Mouse (Mus musculus): ENCODE measurements around the gene 9130230L23Rik. TPM values are rescaled to one million over a fixed set of nuclear protein-coding genes. Genes with fewer than 3 reads are reported as not detected.
"Not testable (repeated sequence)": the region's sequence is repeated elsewhere in the genome, so short reads cannot be mapped to it uniquely, and the experiment has no call there.

Gene 9130230L23Rik
- polyA plus RNA-seq, 1 experiment from 2014 or later, result 0.29 TPM

GRCm38 (mm10) chr5:66001232-66001631 is 2.9 kb downstream of the 9130230L23Rik start:
- 57% methylated on average over 5 of the region's 5 CpGs for WGBS
- no peak overlapping the region for H3K4me2 ChIP-seq
- no peak for ATAC-seq (ENCODE audit: insufficient number of reproducible peaks, low FRiP score)
- no peaks in the 10 kb centered on the region for H3K36me3 ChIP-seq
- peaks cover 18% of the 10 kb centered on the region for H3K4me1 ChIP-seq (replicated peaks)
- H3K27me3 ChIP-seq (replicated peaks), result no peaks in the 10 kb centered on the region
- no peak overlapping the region for H3K27ac ChIP-seq (ENCODE audit: poor library complexity, severe bottlenecking)
- no peaks in the 10 kb centered on the region for H3K9me3 ChIP-seq (replicated peaks)
- H3K4me3 ChIP-seq, result no peak overlapping the region
- H3K9ac ChIP-seq, result no peak overlapping the region

- Histone ChIP-seq H3K9me3 (replicated peaks) (no peaks in the 10 kb centered on the region), H3K36me3 (no peaks in the 10 kb centered on the region), H3K4me3 (no peak overlapping the region), H3K27me3 (replicated peaks) (no peaks in the 10 kb centered on the region), H3K9ac (no peak overlapping the region), H3K27ac (ENCODE audit: poor library complexity, severe bottlenecking) (no peak overlapping the region), H3K4me1 (replicated peaks) (peaks cover 18% of the 10 kb centered on the region), H3K4me2 (no peak overlapping the region)
- no peak for ATAC-seq (ENCODE audit: insufficient number of reproducible peaks, low FRiP score)
- WGBS, result 59% methylated on average over 6 of the region's 6 CpGs
Measured at GRCm38 (mm10) chr5:66000567-66001125, 3.4 kb downstream of the 9130230L23Rik start.

GRCm38 (mm10) chr5:66000074-66000473 is 4.0 kb downstream of the 9130230L23Rik start:
- H3K9me3 ChIP-seq (replicated peaks), result no peaks in the 10 kb centered on the region
- no peak for ATAC-seq (ENCODE audit: insufficient number of reproducible peaks, low FRiP score)
- H3K4me1 ChIP-seq (replicated peaks), result peaks cover 15% of the 10 kb centered on the region
- H3K27me3 ChIP-seq (replicated peaks), result no peaks in the 10 kb centered on the region
- H3K27ac ChIP-seq (ENCODE audit: poor library complexity, severe bottlenecking), result no peak overlapping the region
- H3K36me3 ChIP-seq, result no peaks in the 10 kb centered on the region
- WGBS, result 73% methylated on average over 7 of the region's 7 CpGs
- no peak overlapping the region for H3K4me2 ChIP-seq
- H3K4me3 ChIP-seq, result no peak overlapping the region
- H3K9ac ChIP-seq, result no peak overlapping the region

GRCm38 (mm10) chr5:65999106-65999505 is 5.0 kb downstream of the 9130230L23Rik start:
- no peak for ATAC-seq (ENCODE audit: insufficient number of reproducible peaks, low FRiP score)
- no peaks in the 10 kb centered on the region for H3K9me3 ChIP-seq (replicated peaks)
- WGBS, result 76% methylated on average over 7 of the region's 7 CpGs

GRCm38 (mm10) chr5:65997813-65998212 is 6.3 kb downstream of the 9130230L23Rik start:
- no peak overlapping the region for H3K27ac ChIP-seq (ENCODE audit: poor library complexity, severe bottlenecking)
- no peak overlapping the region for H3K4me2 ChIP-seq
- no peaks in the 10 kb centered on the region for H3K36me3 ChIP-seq
- no peak for ATAC-seq (ENCODE audit: insufficient number of reproducible peaks, low FRiP score)
- no peak overlapping the region for H3K4me3 ChIP-seq
- H3K27me3 ChIP-seq (replicated peaks), result no peaks in the 10 kb centered on the region
- no peak overlapping the region for H3K9ac ChIP-seq
- no peaks in the 10 kb centered on the region for H3K4me1 ChIP-seq (replicated peaks)
- no peaks in the 10 kb centered on the region for H3K9me3 ChIP-seq (replicated peaks)

More at GRCm38 (mm10) chr5:65999106-65999505, 5.0 kb downstream of the 9130230L23Rik start:
- Histone ChIP-seq H3K4me1 (replicated peaks) (peaks cover 6% of the 10 kb centered on the region), H3K27ac (ENCODE audit: poor library complexity, severe bottlenecking) (no peak overlapping the region), H3K9ac (no peak overlapping the region), H3K27me3 (replicated peaks) (no peaks in the 10 kb centered on the region), H3K36me3 (no peaks in the 10 kb centered on the region), H3K4me2 (no peak overlapping the region), H3K4me3 (no peak overlapping the region)

GRCm38 (mm10) chr5:65994643-65995042 is 9.4 kb downstream of the 9130230L23Rik start:
- Histone ChIP-seq H3K4me1 (replicated peaks) (no peaks in the 10 kb centered on the region), H3K4me2 (no peak overlapping the region), H3K27ac (ENCODE audit: poor library complexity, severe bottlenecking) (no peak overlapping the region; the same call in 1 of the 2 replicates), H3K9me3 (replicated peaks) (no peaks in the 10 kb centered on the region), H3K27me3 (replicated peaks) (no peaks in the 10 kb centered on the region), H3K36me3 (no peaks in the 10 kb centered on the region), H3K4me3 (no peak overlapping the region), H3K9ac (no peak overlapping the region)
- WGBS, result 63% methylated on average over 6 of the region's 6 CpGs
- no peak for ATAC-seq (ENCODE audit: insufficient number of reproducible peaks, low FRiP score)

GRCm38 (mm10) chr5:65991191-65991590 is 12.9 kb downstream of the 9130230L23Rik start:
- Histone ChIP-seq H3K27ac (ENCODE audit: poor library complexity, severe bottlenecking) (no peak overlapping the region), H3K9me3 (replicated peaks) (peaks cover 4% of the 10 kb centered on the region; the same call in 1 of the 2 replicates), H3K9ac (no peak overlapping the region), H3K27me3 (replicated peaks) (no peaks in the 10 kb centered on the region), H3K4me1 (replicated peaks) (no peaks in the 10 kb centered on the region), H3K4me2 (no peak overlapping the region), H3K4me3 (no peak overlapping the region), H3K36me3 (no peaks in the 10 kb centered on the region)
- no peak for ATAC-seq (ENCODE audit: insufficient number of reproducible peaks, low FRiP score)
- WGBS, result 80% methylated on average over 2 of the region's 2 CpGs

- 57% methylated on average over 3 of the region's 3 CpGs for WGBS
- not testable (repeated sequence) for H3K27ac ChIP-seq (ENCODE audit: poor library complexity, severe bottlenecking); H3K4me1 ChIP-seq (replicated peaks); H3K9ac ChIP-seq; H3K4me3 ChIP-seq; H3K27me3 ChIP-seq (replicated peaks); H3K4me2 ChIP-seq; H3K9me3 ChIP-seq (replicated peaks); ATAC-seq (ENCODE audit: insufficient number of reproducible peaks, low FRiP score); H3K36me3 ChIP-seq
Measured at GRCm38 (mm10) chr5:65987004-65987403, 17.1 kb downstream of the 9130230L23Rik start.

- Histone ChIP-seq H3K4me1 (replicated peaks) (no peaks in the 10 kb centered on the region), H3K4me2 (no peak overlapping the region), H3K36me3 (no peaks in the 10 kb centered on the region), H3K27me3 (replicated peaks) (no peaks in the 10 kb centered on the region), H3K4me3 (no peak overlapping the region), H3K9ac (no peak overlapping the region), H3K9me3 (replicated peaks) (peaks cover 7% of the 10 kb centered on the region; the same call in 1 of the 2 replicates), H3K27ac (ENCODE audit: poor library complexity, severe bottlenecking) (no peak overlapping the region)
- ATAC-seq (ENCODE audit: insufficient number of reproducible peaks, low FRiP score), result no peak
- WGBS, result 89% methylated on average over 5 of the region's 5 CpGs
Measured at GRCm38 (mm10) chr5:65986426-65986825, 17.7 kb downstream of the 9130230L23Rik start.

GRCm38 (mm10) chr5:65975731-65976130 is 28.4 kb downstream of the 9130230L23Rik start:
- no peak overlapping the region for H3K4me3 ChIP-seq
- no peak overlapping the region for H3K4me2 ChIP-seq
- H3K9ac ChIP-seq, result no peak overlapping the region
- H3K36me3 ChIP-seq, result no peaks in the 10 kb centered on the region
- no peaks in the 10 kb centered on the region for H3K9me3 ChIP-seq (replicated peaks)
- H3K27me3 ChIP-seq (replicated peaks), result no peaks in the 10 kb centered on the region
- H3K27ac ChIP-seq (ENCODE audit: poor library complexity, severe bottlenecking), result no peak overlapping the region
- 90% methylated on average over 13 of the region's 13 CpGs for WGBS
- ATAC-seq (ENCODE audit: insufficient number of reproducible peaks, low FRiP score), result no peak
- H3K4me1 ChIP-seq (replicated peaks), result no peaks in the 10 kb centered on the region

- no peaks in the 10 kb centered on the region for H3K36me3 ChIP-seq
- H3K4me2 ChIP-seq, result no peak overlapping the region
- no peaks in the 10 kb centered on the region for H3K9me3 ChIP-seq (replicated peaks)
- no peaks in the 10 kb centered on the region for H3K4me1 ChIP-seq (replicated peaks)
- 49% methylated on average over 2 of the region's 2 CpGs for WGBS
- no peak overlapping the region for H3K9ac ChIP-seq
- no peak for ATAC-seq (ENCODE audit: insufficient number of reproducible peaks, low FRiP score)
- H3K27ac ChIP-seq (ENCODE audit: poor library complexity, severe bottlenecking), result no peak overlapping the region
- no peak overlapping the region for H3K4me3 ChIP-seq
- H3K27me3 ChIP-seq (replicated peaks), result no peaks in the 10 kb centered on the region
Measured at GRCm38 (mm10) chr5:65973189-65973588, 30.9 kb downstream of the 9130230L23Rik start.

GRCm38 (mm10) chr5:65968004-65968403 is 36.1 kb downstream of the 9130230L23Rik start:
- WGBS, result 80% methylated on average over 3 of the region's 3 CpGs
- H3K9ac ChIP-seq, result no peak overlapping the region

More at GRCm38 (mm10) chr5:65968004-65968403, 36.1 kb downstream of the 9130230L23Rik start:
- ATAC-seq (ENCODE audit: insufficient number of reproducible peaks, low FRiP score), result no peak
- Histone ChIP-seq H3K4me2 (no peak overlapping the region), H3K27ac (ENCODE audit: poor library complexity, severe bottlenecking) (no peak overlapping the region), H3K4me3 (no peak overlapping the region), H3K4me1 (replicated peaks) (no peaks in the 10 kb centered on the region), H3K9me3 (replicated peaks) (no peaks in the 10 kb centered on the region; the same call in 1 of the 2 replicates), H3K27me3 (replicated peaks) (peaks cover 3% of the 10 kb centered on the region; the same call in 1 of the 2 replicates), H3K36me3 (no peaks in the 10 kb centered on the region)

All from heart, embryonic 12.5 days (tissue).